Mouse (Mus musculus) heart, adult 2 months (tissue): ENCODE results near the gene Hmga2.

Experiments
- CTCF ChIP-seq: fragments of 200-600 bp; IDR thresholded peaks from 2 replicates; pipeline ENCODE4 v1.8.1; 2022; ENCODE audit warnings: antibody characterized with exemption, mild to moderate bottlenecking, moderate library complexity
- POLR2A ChIP-seq: fragments of 200-500 bp; IDR thresholded peaks from 2 replicates; pipeline ENCODE4 v1.6.1; 2011; ENCODE audit warnings: mild to moderate bottlenecking, low read depth, low read length, control low read depth; ENCODE audit not compliant: insufficient read depth

GRCm38 (mm10) chr10:120327946-120328345 lies 148.3 kb downstream of the Hmga2 start:
- no peak for TF ChIP-seq POLR2A
- no peak for TF ChIP-seq CTCF
